Mouse (Mus musculus): ENCODE measurements at regions not wholly inside any gene's neighbourhood (a gene's known extent, or its start where the extent isn't known, plus 50 kb on each side); places are given as distances from the start of the nearest gene placed in this dataset.

GRCm38 (mm10) chr2:72541246-72541645 lies 65.3 kb downstream of the Cdca7 start:
- no peak for TF ChIP-seq GATA1 (IDR thresholded peaks at IDR 0.05; ENCODE audit: low read length)

- TF ChIP-seq GATA1 (IDR thresholded peaks at IDR 0.05; ENCODE audit: low read length), result no peak
Observed at GRCm38 (mm10) chr2:72545453-72545852, 69.5 kb downstream of the Cdca7 start.

GRCm38 (mm10) chr2:72546476-72546875 lies 70.5 kb downstream of the Cdca7 start:
- TF ChIP-seq GATA1 (IDR thresholded peaks at IDR 0.05; ENCODE audit: low read length), result no peak

GRCm38 (mm10) chr2:72546963-72547362 lies 71.0 kb downstream of the Cdca7 start:
- no peak for TF ChIP-seq GATA1 (IDR thresholded peaks at IDR 0.05; ENCODE audit: low read length)

GRCm38 (mm10) chr2:72551268-72551667 lies 75.3 kb downstream of the Cdca7 start:
- no peak for TF ChIP-seq GATA1 (IDR thresholded peaks at IDR 0.05; ENCODE audit: low read length)

GRCm38 (mm10) chr2:72554603-72555002 lies 78.6 kb downstream of the Cdca7 start:
- TF ChIP-seq GATA1 (IDR thresholded peaks at IDR 0.05; ENCODE audit: low read length), result no peak

- TF ChIP-seq GATA1 (IDR thresholded peaks at IDR 0.05; ENCODE audit: low read length), result no peak
Observed at GRCm38 (mm10) chr2:72555116-72555515, 79.2 kb downstream of the Cdca7 start.

- no peak for TF ChIP-seq GATA1 (IDR thresholded peaks at IDR 0.05; ENCODE audit: low read length)
Observed at GRCm38 (mm10) chr2:72555556-72555955, 79.6 kb downstream of the Cdca7 start.

GRCm38 (mm10) chr2:72556064-72556821 lies 80.3 kb downstream of the Cdca7 start:
- TF ChIP-seq GATA1 (IDR thresholded peaks at IDR 0.05; ENCODE audit: low read length), result no peak

- TF ChIP-seq GATA1 (IDR thresholded peaks at IDR 0.05; ENCODE audit: low read length), result no peak
Observed at GRCm38 (mm10) chr2:72557161-72557560, 81.2 kb downstream of the Cdca7 start.

- no peak for TF ChIP-seq GATA1 (IDR thresholded peaks at IDR 0.05; ENCODE audit: low read length)
Observed at GRCm38 (mm10) chr2:72557565-72558260, 81.8 kb downstream of the Cdca7 start.

- TF ChIP-seq GATA1 (IDR thresholded peaks at IDR 0.05; ENCODE audit: low read length), result no peak
Observed at GRCm38 (mm10) chr2:72561383-72561782, 85.4 kb downstream of the Cdca7 start.

GRCm38 (mm10) chr2:72578322-72578721 lies 102.4 kb downstream of the Cdca7 start:
- no peak for TF ChIP-seq GATA1 (IDR thresholded peaks at IDR 0.05; ENCODE audit: low read length)

GRCm38 (mm10) chr2:72581136-72581535 lies 105.2 kb downstream of the Cdca7 start:
- TF ChIP-seq GATA1 (IDR thresholded peaks at IDR 0.05; ENCODE audit: low read length), result no peak

GRCm38 (mm10) chr2:72588814-72589213 lies 112.9 kb downstream of the Cdca7 start:
- TF ChIP-seq GATA1 (IDR thresholded peaks at IDR 0.05; ENCODE audit: low read length), result no peak

- no peak for TF ChIP-seq GATA1 (IDR thresholded peaks at IDR 0.05; ENCODE audit: low read length)
Observed at GRCm38 (mm10) chr2:72592011-72592410, 116.1 kb downstream of the Cdca7 start.

Measured in G1E-ER4 (cell line).